Mouse (Mus musculus) mature B cell (primary cell): Measurements from ENCODE around the gene Ltbp2.

Experiments
- in situ Hi-C: fragments of 300-500 bp; cut with MboI; formaldehyde crosslinking; loops from 2 replicates; pipeline ENCODE4 v1.14.3; 2019

Gene Ltbp2

GRCm38 (mm10) chr12:84876481-84877121 lies at the start of gene Ltbp2:
Ltbp2 (minus strand) TSS chr12:84876532.
- in situ Hi-C loops = no loop called here

GRCm38 (mm10) chr12:84924324-84924723 lies 48.0 kb upstream of the Ltbp2 start:
- in situ Hi-C loops = no loop called here

GRCm38 (mm10) chr12:84921881-84922419 lies 45.6 kb upstream of the Ltbp2 start:
- in situ Hi-C loops = no loop called here

GRCm38 (mm10) chr12:84918809-84919208 lies 42.5 kb upstream of the Ltbp2 start:
- in situ Hi-C loops = no loop called here

GRCm38 (mm10) chr12:84917799-84918198 lies 41.5 kb upstream of the Ltbp2 start:
- in situ Hi-C loops = no loop called here

GRCm38 (mm10) chr12:84914959-84915358 lies 38.6 kb upstream of the Ltbp2 start:
- in situ Hi-C loops = no loop called here

GRCm38 (mm10) chr12:84912652-84913104 lies 36.3 kb upstream of the Ltbp2 start:
- in situ Hi-C loops = no loop called here

- in situ Hi-C loops = no loop called here
These were observed 35.3 kb upstream of the Ltbp2 start for GRCm38 (mm10) chr12:84911640-84912039.

- in situ Hi-C loops = no loop called here
These were observed 33.7 kb upstream of the Ltbp2 start for GRCm38 (mm10) chr12:84910066-84910465.

GRCm38 (mm10) chr12:84907627-84908480 lies 31.5 kb upstream of the Ltbp2 start:
- in situ Hi-C loops = no loop called here

GRCm38 (mm10) chr12:84907024-84907626 lies 30.8 kb upstream of the Ltbp2 start:
- in situ Hi-C loops = no loop called here

- in situ Hi-C loops = no loop called here
These were observed 28.1 kb upstream of the Ltbp2 start for GRCm38 (mm10) chr12:84904399-84904798.

GRCm38 (mm10) chr12:84900317-84900716 lies 24.0 kb upstream of the Ltbp2 start:
- in situ Hi-C loops = no loop called here

GRCm38 (mm10) chr12:84897322-84897721 lies 21.0 kb upstream of the Ltbp2 start:
- in situ Hi-C loops = no loop called here

- in situ Hi-C loops = no loop called here
These were observed 19.9 kb upstream of the Ltbp2 start for GRCm38 (mm10) chr12:84896235-84896634.

- in situ Hi-C loops = no loop called here
These were observed 17.6 kb upstream of the Ltbp2 start for GRCm38 (mm10) chr12:84893648-84894628.

- in situ Hi-C loops = no loop called here
These were observed 14.0 kb upstream of the Ltbp2 start for GRCm38 (mm10) chr12:84890289-84890688.

- in situ Hi-C loops = no loop called here
These were observed 9.0 kb upstream of the Ltbp2 start for GRCm38 (mm10) chr12:84885107-84885876.

GRCm38 (mm10) chr12:84884423-84885076 lies 8.2 kb upstream of the Ltbp2 start:
- in situ Hi-C loops = no loop called here

GRCm38 (mm10) chr12:84882796-84883195 lies 6.5 kb upstream of the Ltbp2 start:
- in situ Hi-C loops = no loop called here
